Mouse (Mus musculus) heart, embryonic 16.5 days (tissue): ENCODE measurements at regions not wholly inside any gene's neighbourhood (a gene's known extent, or its start where the extent isn't known, plus 50 kb on each side); places are given as distances from the start of the nearest gene placed in this dataset.

ENCODE experiments used
- ATAC-seq: fragments of 200-750 bp; cut with Nextera tagmentation; replicated peaks from 2 replicates; pipeline ENCODE4 v1.8.0; 2017; ENCODE audit warnings: moderate number of reproducible peaks; ENCODE audit not compliant: insufficient read depth, low FRiP score; ENCODE audit errors: extremely low read depth
- H3K27ac ChIP-seq: fragments of 300-500 bp; sonication (generic); 2 replicates; pipeline ENCODE4 v1.5.1; 2014; ENCODE audit warnings: mild to moderate bottlenecking, low read length, control low read depth, moderate library complexity
- H3K27me3 ChIP-seq: fragments of 300-500 bp; sonication (generic); 2 replicates; pipeline ENCODE4 v1.6.1; 2014; ENCODE audit warnings: low read length, mixed read lengths; ENCODE audit not compliant: control insufficient read depth, insufficient read depth
- H3K36me3 ChIP-seq: fragments of 300-500 bp; sonication (generic); 2 replicates; pipeline ENCODE4 v1.6.1; 2014; ENCODE audit not compliant: control insufficient read depth, insufficient read depth
- H3K4me1 ChIP-seq: fragments of 300-500 bp; sonication (generic); 2 replicates; pipeline ENCODE4 v1.6.1; 2014; ENCODE audit warnings: low read length, mixed read lengths; ENCODE audit not compliant: control insufficient read depth, insufficient read depth
- H3K4me2 ChIP-seq: fragments of 300-500 bp; sonication (generic); 2 replicates; pipeline ENCODE4 v1.6.1; 2014; ENCODE audit warnings: low read depth, mild to moderate bottlenecking, control low read depth, low read length
- H3K4me3 ChIP-seq: fragments of 300-500 bp; sonication (generic); 2 replicates; pipeline ENCODE4 v1.5.1; 2014; ENCODE audit warnings: mild to moderate bottlenecking, control low read depth, low read length
- H3K9ac ChIP-seq: fragments of 300-500 bp; sonication (generic); 2 replicates; pipeline ENCODE4 v1.6.1; 2014; ENCODE audit warnings: low read length, control low read depth
- H3K9me3 ChIP-seq: fragments of 300-500 bp; sonication (generic); replicated peaks from 2 replicates; pipeline ENCODE4 v1.6.1; 2016; ENCODE audit warnings: low read length; ENCODE audit not compliant: control insufficient read depth
- WGBS: fragments of 180-500 bp; shearing (Covaris S2); extraction: QIAGEN DNeasy Blood & Tissue Kit; methylation state at CpG from one replicate; pipeline ENCODE4 v1.1.7; 2014; 5-methylcytosine and 5-hydroxymethylcytosine counted together

DNA sequence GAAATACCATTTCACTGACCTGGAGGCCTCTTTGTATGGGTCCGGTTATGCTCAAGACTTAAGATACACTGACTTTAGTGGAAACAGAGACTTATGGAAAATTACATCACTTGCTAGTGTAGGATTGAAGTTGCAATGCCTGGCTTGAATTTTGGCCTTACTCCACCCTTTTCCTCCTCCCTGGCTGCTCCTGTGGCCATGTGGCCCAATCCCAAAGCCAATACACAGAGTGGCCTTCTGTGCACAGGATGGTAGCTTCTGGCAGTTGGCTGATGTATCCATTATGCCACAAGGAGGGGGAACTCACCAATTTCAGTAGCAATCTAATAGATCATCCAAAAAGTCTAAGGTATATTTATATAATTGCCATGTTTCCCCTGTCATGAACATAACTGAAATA is 292.4 kb downstream of the Osr1 start:
- Histone ChIP-seq H3K36me3 (no peaks in the 10 kb centered on the region), H3K27me3 (no peaks in the 10 kb centered on the region), H3K4me3 (no peak overlapping the region), H3K9me3 (no peaks in the 10 kb centered on the region), H3K4me1 (no peaks in the 10 kb centered on the region), H3K27ac (no peak overlapping the region), H3K9ac (no peak overlapping the region), H3K4me2 (no peak overlapping the region)
- ATAC-seq: no peak
- WGBS: 83% methylated on average over 1 of the region's 1 CpGs

DNA sequence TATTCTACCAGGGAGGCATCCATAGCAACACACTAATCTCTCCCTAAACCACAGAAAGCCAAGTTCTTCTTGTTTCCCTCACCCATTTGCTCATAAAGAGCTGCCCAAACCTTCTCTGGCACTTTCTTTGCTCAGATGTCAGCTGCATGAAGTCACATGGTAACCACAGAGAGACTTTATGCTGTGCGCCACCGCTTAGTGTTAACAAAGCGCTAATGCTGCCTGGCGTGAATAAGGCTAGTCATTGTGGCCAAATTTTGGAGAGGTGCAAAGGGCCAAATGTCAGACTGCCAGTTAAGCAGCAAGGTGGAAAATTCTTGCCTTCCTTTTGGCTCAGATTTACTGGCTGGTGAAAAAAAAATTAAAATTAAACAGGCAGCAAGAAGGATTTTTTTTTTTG is 302.3 kb downstream of the Osr1 start:
- Histone ChIP-seq H3K4me2 (no peak overlapping the region), H3K36me3 (no peaks in the 10 kb centered on the region), H3K27ac (no peak overlapping the region), H3K9ac (no peak overlapping the region), H3K27me3 (no peaks in the 10 kb centered on the region), H3K4me3 (no peak overlapping the region), H3K4me1 (no peaks in the 10 kb centered on the region), H3K9me3 (no peaks in the 10 kb centered on the region)
- ATAC-seq: no peak
- 90% methylated on average over 4 of the region's 4 CpGs for WGBS

DNA sequence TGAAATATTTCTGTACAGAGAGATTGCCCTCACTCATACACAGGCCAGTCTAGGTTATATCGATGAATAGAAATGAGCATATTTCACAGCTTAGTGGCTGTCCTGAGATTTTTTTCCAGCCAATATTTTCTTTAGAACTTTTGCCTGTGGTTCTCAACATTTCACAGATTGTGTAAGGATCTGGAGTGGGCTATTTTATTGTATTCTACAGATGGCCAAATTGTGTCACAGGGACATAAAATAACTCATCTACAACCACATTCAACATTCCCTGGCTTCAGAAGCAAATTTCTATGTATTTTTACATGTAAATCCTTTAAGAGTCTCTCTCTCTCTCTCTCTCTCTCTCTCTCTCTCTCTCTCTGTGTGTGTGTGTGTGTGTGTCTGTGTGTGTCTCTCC is 303.3 kb downstream of the Osr1 start:
- no peak overlapping the region for H3K4me3 ChIP-seq
- H3K4me1 ChIP-seq: no peaks in the 10 kb centered on the region
- ATAC-seq: no peak
- WGBS: 98% methylated on average over 1 of the region's 1 CpGs
- no peak overlapping the region for H3K9ac ChIP-seq
- no peaks in the 10 kb centered on the region for H3K36me3 ChIP-seq
- no peaks in the 10 kb centered on the region for H3K27me3 ChIP-seq
- H3K27ac ChIP-seq: no peak overlapping the region
- no peaks in the 10 kb centered on the region for H3K9me3 ChIP-seq
- no peak overlapping the region for H3K4me2 ChIP-seq

DNA sequence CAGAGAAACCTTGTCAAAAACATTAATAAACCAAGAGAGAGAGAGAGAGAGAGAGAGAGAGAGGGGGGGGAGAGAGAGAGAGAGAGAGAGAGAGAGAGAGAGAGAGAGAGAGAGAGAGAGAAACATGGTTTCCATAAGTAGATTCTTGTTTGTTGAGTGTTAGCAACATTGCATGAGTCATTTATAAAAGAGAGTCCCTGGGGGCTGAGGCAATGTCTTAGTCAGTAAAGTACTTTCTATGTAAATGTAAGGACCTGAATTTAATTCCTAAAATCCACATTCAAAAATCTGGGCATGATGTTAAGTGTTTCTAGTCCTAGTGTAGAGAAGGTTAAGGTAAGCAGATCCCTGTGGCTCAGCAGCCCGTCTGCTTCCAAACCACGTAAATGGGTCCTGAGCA is 304.9 kb downstream of the Osr1 start:
- no peaks in the 10 kb centered on the region for H3K4me1 ChIP-seq
- H3K4me3 ChIP-seq: no peak overlapping the region
- H3K9ac ChIP-seq: no peak overlapping the region
- H3K4me2 ChIP-seq: no peak overlapping the region
- H3K36me3 ChIP-seq: no peaks in the 10 kb centered on the region
- 91% methylated on average over 2 of the region's 2 CpGs for WGBS
- H3K27me3 ChIP-seq: no peaks in the 10 kb centered on the region
- no peak overlapping the region for H3K27ac ChIP-seq
- no peak for ATAC-seq
- no peaks in the 10 kb centered on the region for H3K9me3 ChIP-seq

DNA sequence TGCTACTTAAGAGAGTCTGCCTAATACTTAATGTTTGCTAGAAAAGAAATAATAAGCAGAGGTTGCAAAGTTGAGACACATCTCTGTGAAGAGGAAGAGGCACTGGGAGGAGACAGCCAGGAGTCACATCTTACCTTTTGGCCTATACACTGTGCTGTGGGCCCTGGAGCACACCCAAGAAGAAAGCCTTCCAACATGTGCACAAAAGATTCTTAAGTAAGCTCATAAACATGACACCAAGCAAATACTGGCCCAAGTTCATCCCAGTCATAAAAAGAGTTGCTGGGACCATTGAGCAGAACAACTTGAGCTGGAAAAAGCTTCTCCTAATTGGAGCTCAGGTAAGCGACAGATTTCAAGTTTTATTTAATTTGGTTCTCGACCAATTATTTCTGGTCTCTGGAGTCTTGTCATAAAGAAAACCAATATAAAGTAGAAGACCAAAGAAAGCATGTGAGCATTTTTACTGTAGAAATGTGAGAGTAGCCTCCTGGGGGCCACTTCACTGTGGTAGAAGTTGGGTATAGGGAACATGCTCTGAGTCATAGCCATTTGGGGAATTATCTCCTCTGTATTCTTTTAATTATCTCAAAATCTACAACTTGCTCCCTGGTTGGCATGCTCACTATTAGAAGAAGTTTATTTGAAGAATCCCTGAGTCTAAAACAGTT is 312.2 kb downstream of the Osr1 start:
- no peak for ATAC-seq
- no peaks in the 10 kb centered on the region for H3K9me3 ChIP-seq
- H3K9ac ChIP-seq: no peak overlapping the region
- no peaks in the 10 kb centered on the region for H3K36me3 ChIP-seq
- no peak overlapping the region for H3K4me2 ChIP-seq
- H3K4me3 ChIP-seq: no peak overlapping the region
- no peak overlapping the region for H3K27ac ChIP-seq
- no peaks in the 10 kb centered on the region for H3K27me3 ChIP-seq
- no peaks in the 10 kb centered on the region for H3K4me1 ChIP-seq
- 87% methylated on average over 2 of the region's 2 CpGs for WGBS

GRCm38 (mm10) chr12:9883037-9883730 is 313.3 kb downstream of the Osr1 start:
- Histone ChIP-seq H3K4me3 (no peak overlapping the region), H3K36me3 (no peaks in the 10 kb centered on the region), H3K4me2 (no peak overlapping the region), H3K27ac (no peak overlapping the region), H3K27me3 (no peaks in the 10 kb centered on the region), H3K4me1 (no peaks in the 10 kb centered on the region), H3K9ac (no peak overlapping the region), H3K9me3 (no peaks in the 10 kb centered on the region)
- no peak for ATAC-seq
- WGBS: 54% methylated on average over 1 of the region's 1 CpGs

DNA sequence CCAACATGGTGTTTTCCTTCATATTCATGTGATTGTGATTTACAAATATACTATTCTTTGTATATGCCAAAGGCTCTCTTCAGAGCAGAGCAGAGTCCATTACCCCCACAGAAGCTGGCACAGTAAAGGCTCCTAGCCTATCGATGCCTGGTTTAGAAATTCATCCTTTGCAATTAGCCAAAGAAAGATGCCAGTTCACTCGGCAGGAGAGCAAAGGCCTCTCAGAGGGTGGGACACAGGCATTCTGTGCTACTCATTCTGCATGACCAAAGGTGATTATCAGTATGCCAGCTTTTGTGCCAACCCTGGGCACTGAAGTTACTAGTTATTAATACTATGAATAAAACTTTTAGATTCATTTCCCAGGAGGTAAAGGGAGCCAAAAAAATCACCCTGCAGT is 324.6 kb downstream of the Osr1 start:
- no peak for ATAC-seq
- H3K36me3 ChIP-seq: no peaks in the 10 kb centered on the region
- no peak overlapping the region for H3K4me3 ChIP-seq
- H3K9ac ChIP-seq: no peak overlapping the region
- no peaks in the 10 kb centered on the region for H3K4me1 ChIP-seq
- WGBS: 82% methylated on average over 2 of the region's 2 CpGs
- no peak overlapping the region for H3K4me2 ChIP-seq
- no peaks in the 10 kb centered on the region for H3K9me3 ChIP-seq
- H3K27ac ChIP-seq: no peak overlapping the region
- H3K27me3 ChIP-seq: no peaks in the 10 kb centered on the region

DNA sequence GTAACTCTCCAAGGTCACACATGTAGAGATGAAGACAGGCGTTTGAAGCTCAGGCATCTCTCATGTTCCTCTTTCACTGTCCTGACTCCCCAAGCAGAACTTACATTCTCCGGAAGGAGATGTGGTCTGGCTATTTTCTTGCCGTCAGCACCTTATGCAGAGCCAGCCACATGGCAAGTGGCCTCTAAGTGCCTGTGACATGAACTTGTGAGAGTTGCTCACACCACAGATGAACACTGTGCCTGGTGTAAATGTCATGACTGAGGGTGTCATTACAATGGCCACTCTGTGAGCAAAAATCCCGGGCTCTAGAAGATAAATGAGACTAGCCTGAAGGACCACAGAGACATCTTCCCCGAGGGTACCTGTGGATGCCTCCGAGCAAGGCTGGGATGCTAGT is 328.1 kb downstream of the Osr1 start:
- no peak overlapping the region for H3K4me3 ChIP-seq
- no peak for ATAC-seq
- WGBS: 35% methylated on average over 6 of the region's 6 CpGs
- no peaks in the 10 kb centered on the region for H3K27me3 ChIP-seq
- no peak overlapping the region for H3K9ac ChIP-seq
- H3K27ac ChIP-seq: no peak overlapping the region
- no peaks in the 10 kb centered on the region for H3K9me3 ChIP-seq
- H3K4me2 ChIP-seq: no peak overlapping the region
- no peaks in the 10 kb centered on the region for H3K4me1 ChIP-seq
- no peaks in the 10 kb centered on the region for H3K36me3 ChIP-seq

- Histone ChIP-seq H3K4me2 (no peak overlapping the region), H3K27me3 (no peaks in the 10 kb centered on the region), H3K9me3 (no peaks in the 10 kb centered on the region), H3K9ac (no peak overlapping the region), H3K4me1 (no peaks in the 10 kb centered on the region), H3K36me3 (no peaks in the 10 kb centered on the region), H3K4me3 (no peak overlapping the region), H3K27ac (no peak overlapping the region)
- WGBS: 25% methylated on average over 3 of the region's 3 CpGs
- no peak for ATAC-seq
These were observed 328.5 kb downstream of the Osr1 start for GRCm38 (mm10) chr12:9898420-9898819.
